Comparison of ENCODE assay signal across 27 mouse cellular contexts in the genomic region with DNA sequence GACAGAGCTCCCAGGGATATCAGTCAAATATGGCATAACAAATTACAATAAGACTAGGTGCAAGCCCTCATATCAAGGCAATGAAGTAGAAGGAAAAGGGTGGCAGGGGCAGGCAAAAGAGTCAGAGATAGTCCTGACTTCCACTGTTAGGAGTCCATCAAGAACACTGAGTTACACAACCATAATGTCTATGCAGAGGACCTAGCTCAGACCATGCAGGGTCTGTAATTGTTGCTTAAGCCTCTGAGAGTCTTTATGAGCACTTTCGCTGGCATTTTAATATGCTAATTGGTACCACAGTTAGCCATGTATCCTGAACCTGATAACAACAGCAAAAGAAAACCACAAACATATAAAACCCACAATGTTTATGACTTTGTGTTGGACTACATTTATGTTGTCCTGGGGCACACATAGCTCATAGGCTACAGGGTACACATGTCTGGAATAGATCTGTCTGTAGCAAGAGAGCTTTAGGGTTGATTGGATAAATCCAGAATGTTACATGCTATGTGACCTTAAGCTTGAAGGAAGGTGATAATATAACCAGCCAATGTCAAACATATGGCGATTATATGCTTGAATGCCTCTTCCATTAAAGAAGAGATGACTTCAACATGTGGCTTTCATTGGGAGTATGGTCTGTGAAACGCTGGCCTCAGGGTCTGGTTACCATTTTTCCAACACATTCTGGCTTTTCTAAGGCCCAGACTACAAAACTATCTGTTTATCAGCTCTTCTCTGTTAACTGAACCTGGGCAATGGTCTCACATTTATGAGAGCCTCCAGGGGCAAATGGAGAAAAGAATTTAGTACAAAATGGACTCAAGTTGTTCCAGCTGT.
DNase-seq lines count a peak whose midpoint lies in the region; ATAC-seq and TF ChIP-seq lines count a peak whose summit lies in the region.
"Had no signal": no experiment of that assay in that cellular context is flagged by ENCODE, and none has a peak within 500 bp of the region (broad histone marks: within the 10 kb centered on the region; RNA-seq: fewer than 3 reads in every experiment).

No protein-coding gene starts in this region.

- no peak overlapping the region for H3K4me3 ChIP-seq in midbrain, postnatal 0 days (ENCODE audit: low read depth, low read length)
- H3K4me3 ChIP-seq in midbrain, embryonic 14.5 days (replicated peaks; ENCODE audit: low read depth, low read length) = no peak overlapping the region
- no peak overlapping the region for H3K4me3 ChIP-seq in embryonic facial prominence, embryonic 14.5 days (ENCODE audit: low read depth, low read length)
- no peak overlapping the region for H3K4me3 ChIP-seq in limb, embryonic 14.5 days (replicated peaks; ENCODE audit: low read length)
- H3K4me3 ChIP-seq: embryonic facial prominence, embryonic 13.5 days; forebrain, embryonic 10.5 days; forebrain, embryonic 13.5 days; gastrocnemius, adult 2 months; hindbrain, embryonic 12.5 days; hindbrain, embryonic 15.5 days had no signal

- H3K27ac ChIP-seq in midbrain, postnatal 0 days (ENCODE audit: low read depth, low read length) = no peak overlapping the region
- H3K27ac ChIP-seq in midbrain, embryonic 14.5 days (replicated peaks; ENCODE audit: low read depth, low read length) = no peak overlapping the region
- no peak overlapping the region for H3K27ac ChIP-seq in embryonic facial prominence, embryonic 14.5 days (replicated peaks; ENCODE audit: low read depth, low read length)
- no peak overlapping the region for H3K27ac ChIP-seq in limb, embryonic 14.5 days (replicated peaks; ENCODE audit: low read depth, low read length)
- H3K27ac ChIP-seq: embryonic facial prominence, embryonic 13.5 days; forebrain, embryonic 10.5 days; forebrain, embryonic 13.5 days; gastrocnemius, adult 2 months; hindbrain, embryonic 12.5 days; hindbrain, embryonic 15.5 days had no signal

- TF ChIP-seq POLR2A in limb, embryonic 14.5 days (IDR thresholded peaks at IDR 0.05; ENCODE audit: borderline replicate concordance, extremely low read depth, insufficient read depth, insufficient read length) = no peak

- no peak for TF ChIP-seq CTCF in midbrain, postnatal 0 days (IDR thresholded peaks at IDR 0.05)

- ATAC-seq in midbrain, postnatal 0 days (ENCODE audit: low FRiP score) = no peak
- no peak for ATAC-seq in midbrain, embryonic 14.5 days (ENCODE audit: low FRiP score, low TSS enrichment)
- no peak for ATAC-seq in embryonic facial prominence, embryonic 14.5 days (ENCODE audit: low read depth)
- ATAC-seq in limb, embryonic 14.5 days (ENCODE audit: low FRiP score, low read depth) = peak; percentile 82
- ATAC-seq: forebrain, embryonic 13.5 days; forebrain, embryonic 16.5 days; Patski had no signal

- DNase-seq in embryo, embryonic 11 days = peak; percentile 34
- no peak for DNase-seq in embryo, embryonic 10 days (ENCODE audit: low spot score)
- peak; percentile 10 for DNase-seq in midbrain, postnatal 0 days (ENCODE audit: low spot score)
- DNase-seq in midbrain, embryonic 14.5 days = no peak
- DNase-seq in embryonic facial prominence, embryonic 14.5 days (ENCODE audit: low spot score) = peak; percentile 44
- peak; percentile 68 for DNase-seq in limb, embryonic 14.5 days (ENCODE audit: low spot score)
- DNase-seq in thymus, postnatal 4 days = no peak
- no peak for DNase-seq in right cerebral cortex, postnatal 25 days
- DNase-seq: adrenal gland, postnatal 10 days; adrenal gland, postnatal 36 days; B cell, adult 2 months; cerebellum, adult 11-12 months; cerebellum, adult 8-10 months; cerebellum, postnatal 10 days; cerebellum, postnatal 36 days; gastrocnemius, adult 2 months; gastrocnemius, postnatal 14 days; heart, adult 11 months had no signal

- no peaks in the 10 kb centered on the region for H3K4me1 ChIP-seq in midbrain, postnatal 0 days (ENCODE audit: insufficient read depth, low read length)
- H3K4me1 ChIP-seq in midbrain, embryonic 14.5 days (ENCODE audit: control insufficient read depth, insufficient read depth, low read length) = no peaks in the 10 kb centered on the region
- no peaks in the 10 kb centered on the region for H3K4me1 ChIP-seq in embryonic facial prominence, embryonic 14.5 days (ENCODE audit: control insufficient read depth, insufficient read depth, low read length)
- H3K4me1 ChIP-seq in limb, embryonic 14.5 days (ENCODE audit: control insufficient read depth, insufficient read depth, low read length) = peaks cover 8% of the 10 kb centered on the region
- H3K4me1 ChIP-seq: forebrain, embryonic 10.5 days; forebrain, embryonic 13.5 days; hindbrain, embryonic 12.5 days; hindbrain, embryonic 15.5 days had no signal

- H3K9ac ChIP-seq in midbrain, postnatal 0 days (replicated peaks; ENCODE audit: low read length, poor library complexity, severe bottlenecking) = no peak overlapping the region
- H3K9ac ChIP-seq in midbrain, embryonic 14.5 days (replicated peaks; ENCODE audit: low read length) = no peak overlapping the region
- H3K9ac ChIP-seq in embryonic facial prominence, embryonic 14.5 days (ENCODE audit: low read depth, low read length) = no peak overlapping the region
- no peak overlapping the region for H3K9ac ChIP-seq in limb, embryonic 14.5 days (ENCODE audit: low read depth, low read length, severe bottlenecking)
- H3K9ac ChIP-seq: embryonic facial prominence, embryonic 13.5 days; forebrain, embryonic 13.5 days; hindbrain, embryonic 12.5 days; hindbrain, embryonic 15.5 days had no signal

- H3K36me3 ChIP-seq in midbrain, postnatal 0 days (ENCODE audit: insufficient read depth, low read length) = no peaks in the 10 kb centered on the region
- no peaks in the 10 kb centered on the region for H3K36me3 ChIP-seq in midbrain, embryonic 14.5 days (ENCODE audit: control insufficient read depth, insufficient read depth, low read length)
- H3K36me3 ChIP-seq in embryonic facial prominence, embryonic 14.5 days (ENCODE audit: control insufficient read depth, insufficient read depth, low read length) = no peaks in the 10 kb centered on the region
- no peaks in the 10 kb centered on the region for H3K36me3 ChIP-seq in limb, embryonic 14.5 days (ENCODE audit: control insufficient read depth, insufficient read depth, low read length)
- H3K36me3 ChIP-seq: embryonic facial prominence, embryonic 13.5 days; forebrain, embryonic 10.5 days; G1E; hindbrain, embryonic 12.5 days; hindbrain, embryonic 15.5 days had no signal

- H3K4me2 ChIP-seq in midbrain, postnatal 0 days (ENCODE audit: low read depth, low read length, poor library complexity, severe bottlenecking) = no peak overlapping the region
- no peak overlapping the region for H3K4me2 ChIP-seq in midbrain, embryonic 14.5 days (ENCODE audit: low read length)
- H3K4me2 ChIP-seq in embryonic facial prominence, embryonic 14.5 days (ENCODE audit: low read depth, low read length) = no peak overlapping the region
- no peak overlapping the region for H3K4me2 ChIP-seq in limb, embryonic 14.5 days (replicated peaks; ENCODE audit: low read depth, low read length, severe bottlenecking)
- H3K4me2 ChIP-seq: embryonic facial prominence, embryonic 13.5 days; forebrain, embryonic 13.5 days; heart, embryonic 11.5 days; hindbrain, embryonic 12.5 days; hindbrain, embryonic 15.5 days had no signal

- no peaks in the 10 kb centered on the region for H3K9me3 ChIP-seq in midbrain, postnatal 0 days (ENCODE audit: low read length)
- no peaks in the 10 kb centered on the region for H3K9me3 ChIP-seq in midbrain, embryonic 14.5 days (ENCODE audit: control insufficient read depth, low read length)
- no peaks in the 10 kb centered on the region for H3K9me3 ChIP-seq in embryonic facial prominence, embryonic 14.5 days (ENCODE audit: control insufficient read depth, low read length)
- H3K9me3 ChIP-seq in limb, embryonic 14.5 days (ENCODE audit: control insufficient read depth, low read length) = no peaks in the 10 kb centered on the region
- H3K9me3 ChIP-seq: embryonic facial prominence, embryonic 13.5 days; forebrain, embryonic 10.5 days; forebrain, embryonic 13.5 days; G1E; hindbrain, embryonic 12.5 days; hindbrain, embryonic 15.5 days had no signal

- WGBS in midbrain, postnatal 0 days = 89% methylated on average over 3 of the region's 3 CpGs
- WGBS in midbrain, embryonic 14.5 days = 91% methylated on average over 3 of the region's 3 CpGs
- 46% methylated on average over 3 of the region's 3 CpGs for WGBS in embryonic facial prominence, embryonic 14.5 days
- 36% methylated on average over 3 of the region's 3 CpGs for WGBS in limb, embryonic 14.5 days

- H3K27me3 ChIP-seq in midbrain, postnatal 0 days (ENCODE audit: insufficient read depth, low read length) = no peaks in the 10 kb centered on the region
- no peaks in the 10 kb centered on the region for H3K27me3 ChIP-seq in midbrain, embryonic 14.5 days (ENCODE audit: control insufficient read depth, insufficient read depth, low read length)
- no peaks in the 10 kb centered on the region for H3K27me3 ChIP-seq in embryonic facial prominence, embryonic 14.5 days (replicated peaks; ENCODE audit: control insufficient read depth, insufficient read depth, low read length)
- H3K27me3 ChIP-seq in limb, embryonic 14.5 days (ENCODE audit: control insufficient read depth, insufficient read depth, low read length) = no peaks in the 10 kb centered on the region
- H3K27me3 ChIP-seq: forebrain, embryonic 13.5 days; hindbrain, embryonic 12.5 days; hindbrain, embryonic 15.5 days; Patski had no signal

Comparison
In these comparisons a context has a peak if more than half of its experiments do, and no peak if none do; other contexts are left out.
1. DNase-seq: peak in embryo, embryonic 11 days (single experiment), midbrain, postnatal 0 days (single experiment), embryonic facial prominence, embryonic 14.5 days (single experiment) and limb, embryonic 14.5 days (single experiment); none in embryo, embryonic 10 days (single experiment), midbrain, embryonic 14.5 days (single experiment), thymus, postnatal 4 days (single experiment) and right cerebral cortex, postnatal 25 days (single experiment).